Mouse (Mus musculus) olfactory bulb, adult 2 months (tissue): ENCODE data around the gene Eif2s2.

Experiments
- CTCF ChIP-seq: fragments of 200-500 bp; IDR thresholded peaks from 2 replicates; pipeline ENCODE4 v1.5.1; 2012; ENCODE audit warnings: low read depth, mild to moderate bottlenecking, low read length, moderate library complexity; ENCODE audit not compliant: insufficient read depth
- POLR2A ChIP-seq: fragments of 200-500 bp; IDR thresholded peaks from 2 replicates; pipeline ENCODE4 v1.6.1; 2012; ENCODE audit warnings: mild to moderate bottlenecking, low read depth, low read length, moderate library complexity; ENCODE audit not compliant: insufficient read depth

DNA sequence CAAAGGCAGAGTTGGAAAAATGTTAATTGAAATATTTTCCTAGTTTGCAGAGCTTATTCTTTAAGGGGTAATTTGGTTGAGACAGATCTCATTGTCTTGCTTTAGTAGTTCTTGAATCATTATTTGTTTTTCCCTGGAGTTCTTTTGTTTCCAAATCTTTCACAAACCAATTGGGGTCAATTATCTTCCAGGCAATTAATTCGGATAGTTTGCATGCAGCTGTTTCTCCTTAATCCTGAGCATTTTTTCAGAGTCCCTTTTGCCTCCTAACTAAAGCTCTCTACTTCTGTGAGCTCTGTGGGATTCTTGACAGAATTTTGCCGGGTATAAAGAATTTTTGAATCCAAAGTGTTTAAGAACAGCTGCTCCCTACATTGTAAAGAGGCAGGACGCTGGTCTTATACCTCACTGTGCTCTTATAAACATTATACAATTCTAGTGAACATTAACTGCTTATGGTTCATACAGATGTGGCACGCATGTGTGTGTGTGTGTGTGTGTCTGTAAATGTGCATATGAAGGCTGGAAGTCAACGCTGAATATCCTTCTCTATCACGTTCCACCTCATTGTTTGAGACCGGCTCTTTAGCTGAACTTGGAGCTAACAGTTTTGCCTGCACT is 32.8 kb upstream of the Eif2s2 start:
- TF ChIP-seq CTCF = no peak
- TF ChIP-seq POLR2A = no peak
